Mouse (Mus musculus) megakaryocyte, adult 5-6 weeks (primary cell): Measurements from ENCODE around the gene Abca12. TPM values are rescaled to one million over a fixed set of nuclear protein-coding genes. Genes with fewer than 3 reads are reported as not detected.

ENCODE experiments used
- ATAC-seq: 2 replicates; pipeline ENCODE4 v1.8.0; 2016; ENCODE audit warnings: mild to moderate bottlenecking, inconsistent platforms; ENCODE audit not compliant: poor library complexity, severe bottlenecking
- total RNA-seq, 2 experiments: library from RNA; stranded (forward) in 1 of 2; stranded (reverse) in 1 of 2; fragments of 153-499, 151-499 nt in 1 of 2; fragments of 221-1000, 200-1000 nt in 1 of 2; gene quantifications; 2 replicates each; pipeline versions ENCODE4 v1.2.3 to v1.2.4; 2015 to 2017

The Abca12 gene
- total RNA-seq, 2 experiments from 2014 or later: not detected

GRCm38 (mm10) chr1:71196191-71196590, 218.5 kb downstream of the Abca12 start:
- ATAC-seq: no peak

GRCm38 (mm10) chr1:71195333-71195732, 219.4 kb downstream of the Abca12 start:
- no peak for ATAC-seq

GRCm38 (mm10) chr1:71193931-71194330, 220.8 kb downstream of the Abca12 start:
- no peak for ATAC-seq

Other genes with a start within 250 kb of the Abca12 start
- gene Atic, start 142.2 kb upstream of the Abca12 start, total RNA-seq (2015): 45.4 and 47.9 TPM in 2 replicates
- 113 and 115 TPM in 2 replicates for gene Atic, start 142.2 kb upstream of the Abca12 start, total RNA-seq (2017)
- gene Fn1, start 238.3 kb upstream of the Abca12 start, total RNA-seq (2015): 1,871 and 1,924 TPM in 2 replicates
- gene Fn1, start 238.3 kb upstream of the Abca12 start, total RNA-seq (2017): 1,132 and 1,387 TPM in 2 replicates